Mouse (Mus musculus): ENCODE measurements around the gene Hadhb. TPM values are rescaled to one million over a fixed set of nuclear protein-coding genes. Genes with fewer than 3 reads are reported as not detected.

The Hadhb gene
- polyA plus RNA-seq (2016; fragmentation: Nextera tagmentation; extraction: Ambion mirVana) = 84.0 and 88.9 TPM in 2 replicates

GRCm38 (mm10) chr5:30154474-30155394 is at the start of gene Hadhb, which contains the start of gene Hadha:
Gene Hadhb (plus strand): TSS chr5:30155248.
Gene Hadha (minus strand): TSS chr5:30155162.
- H3K27me3 ChIP-seq = no peaks in the 10 kb centered on the region
- peak; percentile 90 for ATAC-seq (ENCODE audit: low FRiP score)
- H3K36me3 ChIP-seq (replicated peaks) = no peaks in the 10 kb centered on the region
- peaks cover 21% of the 10 kb centered on the region for H3K4me1 ChIP-seq
- under 1% methylated on average over 53 of the region's 53 CpGs for WGBS
- H3K9me3 ChIP-seq = no peaks in the 10 kb centered on the region
- peak within 1 kb of the TSS; percentile 90 for H3K4me3 ChIP-seq (replicated peaks)
- peak within 1 kb of the TSS; percentile 87 for H3K9ac ChIP-seq
- H3K4me2 ChIP-seq = peak within 1 kb of the TSS; percentile 72
- peak within 1 kb of the TSS; percentile 78 for H3K27ac ChIP-seq

- Histone ChIP-seq H3K9me3 (no peaks in the 10 kb centered on the region; the same call in 1 of the 2 replicates), H3K9ac (peak within 1 kb of the TSS; percentile 84), H3K4me3 (replicated peaks) (peak within 1 kb of the TSS; percentile 71), H3K4me1 (peaks cover 57% of the 10 kb centered on the region), H3K27ac (peak within 1 kb of the TSS; percentile 89), H3K4me2 (peak within 1 kb of the TSS; percentile 95), H3K27me3 (no peaks in the 10 kb centered on the region; the same call in 1 of the 2 replicates), H3K36me3 (replicated peaks) (peaks cover 8% of the 10 kb centered on the region; the same call in 1 of the 2 replicates)
- WGBS = under 1% methylated on average over 27 of the region's 29 CpGs
- peak; percentile 61 for ATAC-seq (ENCODE audit: low FRiP score)
Observed at GRCm38 (mm10) chr5:30105668-30106300, 49.3 kb upstream of the Hadhb start, which contains the start of gene 3110082J24Rik. Gene 3110082J24Rik (minus strand): TSS chr5:30106086.

- H3K4me1 ChIP-seq = peaks cover 67% of the 10 kb centered on the region
- WGBS = 5% methylated on average over 2 of the region's 2 CpGs
- H3K4me2 ChIP-seq = peak overlapping the region; percentile 95
- H3K4me3 ChIP-seq (replicated peaks) = peak overlapping the region; percentile 71
- H3K36me3 ChIP-seq (replicated peaks) = peaks cover 9% of the 10 kb centered on the region; the same call in 1 of the 2 replicates
- H3K27me3 ChIP-seq = peaks cover 4% of the 10 kb centered on the region
- H3K27ac ChIP-seq = peak overlapping the region; percentile 89
- peak overlapping the region; percentile 84 for H3K9ac ChIP-seq
- 0 out of 2 replicates have a peak, but pooled peaks have one; percentile 2 for ATAC-seq (ENCODE audit: low FRiP score)
- H3K9me3 ChIP-seq = no peaks in the 10 kb centered on the region; the same call in 1 of the 2 replicates
Observed at GRCm38 (mm10) chr5:30106756-30107155, 48.3 kb upstream of the Hadhb start.

- Histone ChIP-seq H3K27ac (peak overlapping the region; percentile 89), H3K27me3 (peaks cover 8% of the 10 kb centered on the region), H3K9me3 (no peaks in the 10 kb centered on the region), H3K4me2 (peak overlapping the region; percentile 95), H3K36me3 (replicated peaks) (peaks cover 12% of the 10 kb centered on the region; the same call in 1 of the 2 replicates), H3K4me3 (replicated peaks) (peak overlapping the region; percentile 71), H3K4me1 (peaks cover 69% of the 10 kb centered on the region), H3K9ac (peak overlapping the region; percentile 84; the same call in 1 of the 2 replicates)
- WGBS = 0% methylated on average over 7 of the region's 7 CpGs
- peak; percentile 68 for ATAC-seq (ENCODE audit: low FRiP score)
Observed at GRCm38 (mm10) chr5:30107186-30107585, 47.9 kb upstream of the Hadhb start.

- peak overlapping the region; percentile 43 for H3K9ac ChIP-seq
- WGBS = 4% methylated on average over 5 of the region's 5 CpGs
- peak overlapping the region; percentile 95 for H3K4me2 ChIP-seq
- H3K4me1 ChIP-seq = peaks cover 69% of the 10 kb centered on the region
- H3K36me3 ChIP-seq (replicated peaks) = peaks cover 14% of the 10 kb centered on the region
- ATAC-seq (ENCODE audit: low FRiP score) = no peak
- H3K4me3 ChIP-seq (replicated peaks) = peak overlapping the region; percentile 71
- H3K27ac ChIP-seq = peak overlapping the region; percentile 89
- peaks cover 13% of the 10 kb centered on the region for H3K27me3 ChIP-seq
- H3K9me3 ChIP-seq = no peaks in the 10 kb centered on the region
Observed at GRCm38 (mm10) chr5:30107611-30108041, 47.4 kb upstream of the Hadhb start.

- no peak for ATAC-seq (ENCODE audit: low FRiP score)
- Histone ChIP-seq H3K36me3 (replicated peaks) (peaks cover 17% of the 10 kb centered on the region), H3K4me2 (peak overlapping the region; percentile 95), H3K27ac (peak overlapping the region; percentile 89; the same call in 1 of the 2 replicates), H3K27me3 (peaks cover 19% of the 10 kb centered on the region), H3K9me3 (no peaks in the 10 kb centered on the region), H3K4me1 (peaks cover 69% of the 10 kb centered on the region), H3K9ac (peak overlapping the region; percentile 43; the same call in 1 of the 2 replicates), H3K4me3 (replicated peaks) (no peak overlapping the region)
- WGBS = 73% methylated on average over 6 of the region's 6 CpGs
Observed at GRCm38 (mm10) chr5:30108233-30108632, 46.8 kb upstream of the Hadhb start.

GRCm38 (mm10) chr5:30109899-30110298 is 45.1 kb upstream of the Hadhb start:
- Histone ChIP-seq H3K27ac (peak overlapping the region; percentile 61), H3K4me3 (replicated peaks) (no peak overlapping the region), H3K4me1 (peaks cover 83% of the 10 kb centered on the region), H3K9ac (0 out of 2 replicates have a peak overlapping the region, but pooled peaks have one; percentile 40), H3K27me3 (peaks cover 33% of the 10 kb centered on the region), H3K9me3 (no peaks in the 10 kb centered on the region), H3K36me3 (replicated peaks) (peaks cover 22% of the 10 kb centered on the region), H3K4me2 (peak overlapping the region; percentile 46)
- ATAC-seq (ENCODE audit: low FRiP score) = no peak
- 35% methylated on average over 2 of the region's 2 CpGs for WGBS

- peaks cover 37% of the 10 kb centered on the region for H3K27me3 ChIP-seq
- peaks cover 79% of the 10 kb centered on the region for H3K4me1 ChIP-seq
- no peaks in the 10 kb centered on the region for H3K9me3 ChIP-seq
- peak; percentile 19; the same call in 1 of the 2 replicates for ATAC-seq (ENCODE audit: low FRiP score)
- peak overlapping the region; percentile 61 for H3K27ac ChIP-seq
- peak overlapping the region; percentile 46 for H3K4me2 ChIP-seq
- 2% methylated on average over 22 of the region's 22 CpGs for whole genome bisulfite sequencing
- peaks cover 26% of the 10 kb centered on the region for H3K36me3 ChIP-seq (replicated peaks)
- peak overlapping the region; percentile 40; the same call in 1 of the 2 replicates for H3K9ac ChIP-seq
- 0 out of 2 replicates have a peak overlapping the region, but pooled peaks have one; percentile 14 for H3K4me3 ChIP-seq (replicated peaks)
Observed at GRCm38 (mm10) chr5:30110371-30111060, 44.5 kb upstream of the Hadhb start.

- peak overlapping the region; percentile 14; the same call in 1 of the 2 replicates for H3K4me3 ChIP-seq (replicated peaks)
- H3K9ac ChIP-seq = peak overlapping the region; percentile 40; the same call in 1 of the 2 replicates
- ATAC-seq (ENCODE audit: low FRiP score) = peak; percentile 37
- peaks cover 73% of the 10 kb centered on the region for H3K4me1 ChIP-seq
- WGBS = 5% methylated on average over 18 of the region's 18 CpGs
- no peaks in the 10 kb centered on the region for H3K9me3 ChIP-seq
- peak overlapping the region; percentile 61 for H3K27ac ChIP-seq
- peaks cover 41% of the 10 kb centered on the region for H3K27me3 ChIP-seq
- peak overlapping the region; percentile 46 for H3K4me2 ChIP-seq
- peaks cover 31% of the 10 kb centered on the region for H3K36me3 ChIP-seq (replicated peaks)
Observed at GRCm38 (mm10) chr5:30111126-30111525, 43.9 kb upstream of the Hadhb start.

- Histone ChIP-seq H3K4me2 (peak overlapping the region; percentile 46), H3K27ac (no peak overlapping the region), H3K36me3 (replicated peaks) (peaks cover 38% of the 10 kb centered on the region), H3K9me3 (no peaks in the 10 kb centered on the region), H3K4me3 (replicated peaks) (no peak overlapping the region), H3K27me3 (peaks cover 41% of the 10 kb centered on the region), H3K9ac (peak overlapping the region; percentile 40; the same call in 1 of the 2 replicates), H3K4me1 (peaks cover 67% of the 10 kb centered on the region)
- 68% methylated on average over 3 of the region's 3 CpGs for WGBS
- ATAC-seq (ENCODE audit: low FRiP score) = no peak
Observed at GRCm38 (mm10) chr5:30111771-30112170, 43.3 kb upstream of the Hadhb start.

GRCm38 (mm10) chr5:30112533-30113068 is 42.4 kb upstream of the Hadhb start:
- no peaks in the 10 kb centered on the region for H3K9me3 ChIP-seq
- H3K4me3 ChIP-seq (replicated peaks) = no peak overlapping the region
- peaks cover 59% of the 10 kb centered on the region for H3K4me1 ChIP-seq
- WGBS = 85% methylated on average over 3 of the region's 3 CpGs
- no peak overlapping the region for H3K27ac ChIP-seq
- no peak for ATAC-seq (ENCODE audit: low FRiP score)
- peaks cover 46% of the 10 kb centered on the region for H3K36me3 ChIP-seq (replicated peaks)
- no peak overlapping the region for H3K4me2 ChIP-seq
- H3K27me3 ChIP-seq = peaks cover 41% of the 10 kb centered on the region
- no peak overlapping the region for H3K9ac ChIP-seq
